Mouse (Mus musculus) liver, postnatal 0 days (tissue): ENCODE results near the gene Izumo1r. TPM values are rescaled to one million over a fixed set of nuclear protein-coding genes. Genes with fewer than 3 reads are reported as not detected.

Experiments
- ATAC-seq: fragments of 200-750 bp; cut with Nextera tagmentation; 2 replicates; pipeline ENCODE4 v1.8.0; 2017; ENCODE audit warnings: mild to moderate bottlenecking, moderate library complexity
- DNase-seq: peaks from one replicate; pipeline ENCODE4 v3.0.0-alpha.2; 2016
- H3K27ac ChIP-seq: fragments of 300-500 bp; sonication (generic); 2 replicates; pipeline ENCODE4 v1.5.1; 2014; ENCODE audit warnings: antibody characterized with exemption, moderate library complexity, mild to moderate bottlenecking, low read depth
- H3K27me3 ChIP-seq: fragments of 300-500 bp; sonication (generic); 2 replicates; pipeline ENCODE4 v1.6.1; 2014; ENCODE audit warnings: low read length, control low read depth, mixed read lengths; ENCODE audit not compliant: insufficient read depth
- H3K36me3 ChIP-seq: fragments of 300-500 bp; sonication (generic); replicated peaks from 2 replicates; pipeline ENCODE4 v1.6.1; 2014; ENCODE audit warnings: mild to moderate bottlenecking, control low read depth, low read length, moderate library complexity, mixed read lengths; ENCODE audit not compliant: insufficient read depth
- H3K4me1 ChIP-seq: fragments of 300-500 bp; sonication (generic); 2 replicates; pipeline ENCODE4 v1.6.1; 2014; ENCODE audit warnings: antibody characterized with exemption, mild to moderate bottlenecking, control low read depth; ENCODE audit not compliant: insufficient read depth
- H3K4me2 ChIP-seq: fragments of 300-500 bp; sonication (generic); 2 replicates; pipeline ENCODE4 v1.6.1; 2014; ENCODE audit warnings: low read depth, mild to moderate bottlenecking, low read length, moderate library complexity, mixed read lengths
- H3K4me3 ChIP-seq: fragments of 300-500 bp; sonication (generic); 2 replicates; pipeline ENCODE4 v1.5.1; 2014; ENCODE audit warnings: low read depth, low read length
- H3K9ac ChIP-seq: fragments of 300-500 bp; sonication (generic); replicated peaks from 2 replicates; pipeline ENCODE4 v1.6.1; 2014; ENCODE audit warnings: mild to moderate bottlenecking, moderate library complexity
- H3K9me3 ChIP-seq: fragments of 300-500 bp; sonication (generic); 2 replicates; pipeline ENCODE4 v1.6.1; 2016; ENCODE audit warnings: mild to moderate bottlenecking, control low read depth, low read length, mixed read lengths
- CTCF ChIP-seq: sonication (generic); IDR thresholded peaks from 2 replicates; pipeline ENCODE4 v1.5.1; 2016; ENCODE audit warnings: antibody characterized with exemption, low read depth
- EP300 ChIP-seq: IDR thresholded peaks from 2 replicates; pipeline ENCODE4 v1.6.1; 2016; ENCODE audit warnings: antibody characterized with exemption, low read depth, mild to moderate bottlenecking
- WGBS: fragments of 180-500 bp; shearing (Covaris S2); extraction: QIAGEN DNeasy Blood & Tissue Kit; methylation state at CpG from one replicate; pipeline ENCODE4 v1.1.7; 2014; ENCODE audit not compliant: insufficient replicate concordance; 5-methylcytosine and 5-hydroxymethylcytosine counted together
- polyA plus RNA-seq: library from polyadenylated mRNA; unstranded; fragments of >200 nt; fragmentation: Nextera tagmentation; extraction: Ambion mirVana; gene quantifications from 2 replicates; pipeline ENCODE4 v1.2.1, GENCODE M21; 2015

The Izumo1r gene
- polyA plus RNA-seq, 1 experiment from 2014 or later, result not detected

GRCm38 (mm10) chr9:14901757-14902156 is 2.0 kb downstream of the Izumo1r start:
- ATAC-seq (no peak), DNase-seq (no peak)
- no peaks in the 10 kb centered on the region for H3K9me3 ChIP-seq
- H3K36me3 ChIP-seq, result no peaks in the 10 kb centered on the region
- no peaks in the 10 kb centered on the region for H3K27me3 ChIP-seq
- no peak overlapping the region for H3K27ac ChIP-seq
- H3K4me1 ChIP-seq, result peaks cover 3% of the 10 kb centered on the region; the same call in 1 of the 2 replicates
- no peak overlapping the region for H3K9ac ChIP-seq
- H3K4me3 ChIP-seq, result no peak overlapping the region
- TF ChIP-seq EP300 (no peak), CTCF (no peak)
- H3K4me2 ChIP-seq, result no peak overlapping the region
- WGBS, result 64% methylated on average over 7 of the region's 7 CpGs

GRCm38 (mm10) chr9:14897102-14897501 is 6.6 kb downstream of the Izumo1r start:
- ATAC-seq, result no peak
- H3K4me3 ChIP-seq, result no peak overlapping the region
- H3K36me3 ChIP-seq, result no peaks in the 10 kb centered on the region
- H3K27me3 ChIP-seq, result no peaks in the 10 kb centered on the region
- DNase-seq, result no peak
- TF ChIP-seq CTCF (no peak), EP300 (no peak)
- peaks cover 8% of the 10 kb centered on the region for H3K4me1 ChIP-seq
- 80% methylated on average over 3 of the region's 3 CpGs for WGBS
- no peak overlapping the region for H3K27ac ChIP-seq
- peaks cover 3% of the 10 kb centered on the region; the same call in 1 of the 2 replicates for H3K9me3 ChIP-seq
- H3K4me2 ChIP-seq, result no peak overlapping the region
- no peak overlapping the region for H3K9ac ChIP-seq

- Histone ChIP-seq H3K4me1 (peaks cover 8% of the 10 kb centered on the region), H3K27ac (no peak overlapping the region), H3K9ac (no peak overlapping the region), H3K36me3 (no peaks in the 10 kb centered on the region), H3K9me3 (peaks cover 3% of the 10 kb centered on the region; the same call in 1 of the 2 replicates), H3K27me3 (no peaks in the 10 kb centered on the region), H3K4me3 (no peak overlapping the region), H3K4me2 (no peak overlapping the region)
- no peak for TF ChIP-seq CTCF
- TF ChIP-seq EP300, result no peak
- DNase-seq (no peak), ATAC-seq (no peak)
- WGBS, result 49% methylated on average over 7 of the region's 7 CpGs
These were observed 8.4 kb downstream of the Izumo1r start for GRCm38 (mm10) chr9:14895237-14895835.

- no peaks in the 10 kb centered on the region for H3K27me3 ChIP-seq
- no peak for TF ChIP-seq EP300
- peak; percentile 49 for TF ChIP-seq CTCF
- H3K9me3 ChIP-seq, result peaks cover 3% of the 10 kb centered on the region; the same call in 1 of the 2 replicates
- WGBS, result 72% methylated on average over 3 of the region's 3 CpGs
- no peak for DNase-seq
- H3K4me1 ChIP-seq, result peaks cover 8% of the 10 kb centered on the region
- no peaks in the 10 kb centered on the region for H3K36me3 ChIP-seq
- no peak overlapping the region for H3K4me2 ChIP-seq
- no peak overlapping the region for H3K27ac ChIP-seq
- no peak for ATAC-seq
- no peak overlapping the region for H3K9ac ChIP-seq
- H3K4me3 ChIP-seq, result no peak overlapping the region
These were observed 9.1 kb downstream of the Izumo1r start for GRCm38 (mm10) chr9:14894628-14895027.

- H3K27me3 ChIP-seq, result no peaks in the 10 kb centered on the region
- peaks cover 3% of the 10 kb centered on the region; the same call in 1 of the 2 replicates for H3K9me3 ChIP-seq
- TF ChIP-seq CTCF, result no peak
- TF ChIP-seq EP300, result no peak
- no peaks in the 10 kb centered on the region for H3K36me3 ChIP-seq
- ATAC-seq, result peak; percentile 64
- H3K9ac ChIP-seq, result no peak overlapping the region
- H3K4me2 ChIP-seq, result no peak overlapping the region
- no peak for DNase-seq
- H3K4me3 ChIP-seq, result no peak overlapping the region
- H3K27ac ChIP-seq, result no peak overlapping the region
- peaks cover 8% of the 10 kb centered on the region for H3K4me1 ChIP-seq
- WGBS, result 39% methylated on average over 9 of the region's 9 CpGs
These were observed 10.4 kb downstream of the Izumo1r start for GRCm38 (mm10) chr9:14893388-14893787.

GRCm38 (mm10) chr9:14891891-14892290 is 11.9 kb downstream of the Izumo1r start:
- H3K4me1 ChIP-seq, result peaks cover 8% of the 10 kb centered on the region

More at GRCm38 (mm10) chr9:14891891-14892290, 11.9 kb downstream of the Izumo1r start:
- TF ChIP-seq CTCF (no peak), EP300 (no peak)
- Histone ChIP-seq H3K9ac (no peak overlapping the region), H3K4me3 (no peak overlapping the region), H3K27me3 (no peaks in the 10 kb centered on the region), H3K4me2 (no peak overlapping the region), H3K36me3 (no peaks in the 10 kb centered on the region), H3K27ac (no peak overlapping the region), H3K9me3 (peaks cover 3% of the 10 kb centered on the region; the same call in 1 of the 2 replicates)
- DNase-seq (no peak), ATAC-seq (no peak)
- 91% methylated on average over 5 of the region's 5 CpGs for WGBS
